ENCODE assay signal across 27 mouse cellular contexts in genomic region chr1:61659931-61660330, GRCm38 (mm10). TPM values are rescaled to one million over a fixed set of nuclear protein-coding genes. Genes with fewer than 3 reads are reported as not detected.
DNase-seq lines count a peak whose midpoint lies in the region; ATAC-seq and TF ChIP-seq lines count a peak whose summit lies in the region.
"Had no signal": no experiment of that assay in that cellular context is flagged by ENCODE, and none has a peak within 500 bp of the region (broad histone marks: within the 10 kb centered on the region; RNA-seq: fewer than 3 reads in every experiment).

No protein-coding gene starts in this region.

- H3K27ac ChIP-seq in kidney, adult 2 months (ENCODE audit: insufficient read depth, low read depth, low read length), result no peak overlapping the region
- no peak overlapping the region for H3K27ac ChIP-seq in kidney, embryonic 16.5 days (ENCODE audit: low read length)
- H3K27ac ChIP-seq: embryonic facial prominence, embryonic 10.5 days; embryonic facial prominence, embryonic 13.5 days; forebrain, embryonic 12.5 days; forebrain, embryonic 15.5 days; heart, adult 2 months; heart, embryonic 10.5 days; heart, embryonic 13.5 days; hindbrain, embryonic 14.5 days had no signal

- no peak for TF ChIP-seq POLR2A in kidney, adult 2 months (IDR thresholded peaks at IDR 0.05; ENCODE audit: low read depth, low read length)

- H3K36me3 ChIP-seq in kidney, adult 2 months (ENCODE audit: control insufficient read depth, insufficient read depth, low read length), result no peaks in the 10 kb centered on the region
- no peaks in the 10 kb centered on the region for H3K36me3 ChIP-seq in kidney, embryonic 16.5 days (ENCODE audit: insufficient read depth, low read length)
- H3K36me3 ChIP-seq: embryonic facial prominence, embryonic 10.5 days; embryonic facial prominence, embryonic 13.5 days; forebrain, embryonic 12.5 days; forebrain, embryonic 15.5 days; heart, embryonic 10.5 days; heart, embryonic 13.5 days had no signal

- TF ChIP-seq CTCF in kidney, adult 2 months (conservative IDR thresholded peaks at IDR 0.05; ENCODE audit: insufficient read depth, insufficient read length, low read depth, low read length), result no peak

- H3K27me3 ChIP-seq in kidney, adult 2 months (replicated peaks; ENCODE audit: control insufficient read depth, insufficient read depth, low read length), result no peaks in the 10 kb centered on the region
- H3K27me3 ChIP-seq in kidney, embryonic 16.5 days (ENCODE audit: insufficient read depth, low read length), result no peaks in the 10 kb centered on the region
- H3K27me3 ChIP-seq: embryonic facial prominence, embryonic 13.5 days; forebrain, embryonic 12.5 days; forebrain, embryonic 15.5 days; heart, embryonic 13.5 days had no signal

- H3K4me3 ChIP-seq in kidney, adult 2 months (ENCODE audit: insufficient read depth, low read depth, low read length), result no peak overlapping the region
- H3K4me3 ChIP-seq in kidney, embryonic 16.5 days (ENCODE audit: low read length), result no peak overlapping the region
- H3K4me3 ChIP-seq: embryonic facial prominence, embryonic 10.5 days; embryonic facial prominence, embryonic 13.5 days; erythroblast, embryonic 14.5 days; forebrain, embryonic 12.5 days; forebrain, embryonic 15.5 days; heart, adult 2 months; heart, embryonic 10.5 days; heart, embryonic 13.5 days had no signal

- H3K9me3 ChIP-seq in kidney, embryonic 16.5 days (ENCODE audit: low read length), result no peaks in the 10 kb centered on the region
- H3K9me3 ChIP-seq: embryonic facial prominence, embryonic 10.5 days; embryonic facial prominence, embryonic 13.5 days; forebrain, embryonic 12.5 days; forebrain, embryonic 15.5 days; heart, embryonic 10.5 days; heart, embryonic 13.5 days had no signal

- WGBS in kidney, adult 2 months, result 73% methylated on average over 3 of the region's 3 CpGs
- 89% methylated on average over 3 of the region's 3 CpGs for WGBS in kidney, embryonic 16.5 days

- ATAC-seq in kidney, embryonic 16.5 days (ENCODE audit: low FRiP score, low TSS enrichment), result no peak
- ATAC-seq: CD4-positive, CD25-positive, alpha-beta regulatory T cell, adult 4 months; forebrain, embryonic 15.5 days had no signal

- DNase-seq in kidney, adult 2 months, result peak; percentile 65
- peak; percentile 18 for DNase-seq in kidney, postnatal 10 days
- DNase-seq in kidney, postnatal 25 days, result peak; percentile 48 to 67
- DNase-seq in right cerebral cortex, postnatal 14 days, result no peak
- no peak for DNase-seq in retina, embryonic 14.5 days (ENCODE audit: low spot score)
- DNase-seq: adrenal gland, adult 2 months; adrenal gland, postnatal 14 days; cerebellum, adult 11 months; cerebellum, adult 2 months; cerebellum, postnatal 10 days; cerebellum, postnatal 36 days; embryo, embryonic 11 days; gastrocnemius, postnatal 10 days; gastrocnemius, postnatal 36 days; heart, adult 2 months; heart, postnatal 14 days; heart, postnatal 4 days had no signal

- H3K4me1 ChIP-seq in kidney, adult 2 months (ENCODE audit: control insufficient read depth, insufficient read depth, low read length), result no peaks in the 10 kb centered on the region
- no peaks in the 10 kb centered on the region for H3K4me1 ChIP-seq in kidney, embryonic 16.5 days (ENCODE audit: insufficient read depth, low read length)
- H3K4me1 ChIP-seq: embryonic facial prominence, embryonic 10.5 days; embryonic facial prominence, embryonic 13.5 days; forebrain, embryonic 12.5 days; forebrain, embryonic 15.5 days; heart, embryonic 10.5 days had no signal

- H3K9ac ChIP-seq in kidney, embryonic 16.5 days (replicated peaks; ENCODE audit: low read length), result no peak overlapping the region
- H3K9ac ChIP-seq: embryonic facial prominence, embryonic 13.5 days; forebrain, embryonic 12.5 days; forebrain, embryonic 15.5 days; heart, embryonic 13.5 days; hindbrain, embryonic 14.5 days had no signal

- H3K4me2 ChIP-seq in kidney, embryonic 16.5 days (replicated peaks; ENCODE audit: low read depth, low read length), result no peak overlapping the region
- H3K4me2 ChIP-seq: embryonic facial prominence, embryonic 13.5 days; forebrain, embryonic 12.5 days; forebrain, embryonic 15.5 days; heart, embryonic 13.5 days; hindbrain, embryonic 14.5 days had no signal

RNA-seq across cellular contexts. Expression of gene Pard3b, which starts 21.3 kb away (rescaled TPM):
- 3.4 and 3.8 TPM in 2 replicates for polyA plus RNA-seq in kidney, adult 2 months (2012; rRNA removed)
- 17.6 and 20.4 TPM in 2 replicates for polyA plus RNA-seq in kidney, embryonic 16.5 days (2015; fragmentation: Nextera tagmentation; extraction: Ambion mirVana)
- polyA plus RNA-seq: erythroblast, embryonic 14.5 days had no signal

Comparison
In these comparisons a context has a peak if more than half of its experiments do, and no peak if none do; other contexts are left out.
1. DNase-seq: peak in kidney, adult 2 months (single experiment), kidney, postnatal 10 days (single experiment) and kidney, postnatal 25 days (2 of 2); none in right cerebral cortex, postnatal 14 days (single experiment) and retina, embryonic 14.5 days (single experiment).